Mouse (Mus musculus): ENCODE data around the gene Entpd7. TPM values are rescaled to one million over a fixed set of nuclear protein-coding genes. Genes with fewer than 3 reads are reported as not detected.

The Entpd7 gene
- polyA plus RNA-seq (2021), result 8.4 TPM

DNA sequence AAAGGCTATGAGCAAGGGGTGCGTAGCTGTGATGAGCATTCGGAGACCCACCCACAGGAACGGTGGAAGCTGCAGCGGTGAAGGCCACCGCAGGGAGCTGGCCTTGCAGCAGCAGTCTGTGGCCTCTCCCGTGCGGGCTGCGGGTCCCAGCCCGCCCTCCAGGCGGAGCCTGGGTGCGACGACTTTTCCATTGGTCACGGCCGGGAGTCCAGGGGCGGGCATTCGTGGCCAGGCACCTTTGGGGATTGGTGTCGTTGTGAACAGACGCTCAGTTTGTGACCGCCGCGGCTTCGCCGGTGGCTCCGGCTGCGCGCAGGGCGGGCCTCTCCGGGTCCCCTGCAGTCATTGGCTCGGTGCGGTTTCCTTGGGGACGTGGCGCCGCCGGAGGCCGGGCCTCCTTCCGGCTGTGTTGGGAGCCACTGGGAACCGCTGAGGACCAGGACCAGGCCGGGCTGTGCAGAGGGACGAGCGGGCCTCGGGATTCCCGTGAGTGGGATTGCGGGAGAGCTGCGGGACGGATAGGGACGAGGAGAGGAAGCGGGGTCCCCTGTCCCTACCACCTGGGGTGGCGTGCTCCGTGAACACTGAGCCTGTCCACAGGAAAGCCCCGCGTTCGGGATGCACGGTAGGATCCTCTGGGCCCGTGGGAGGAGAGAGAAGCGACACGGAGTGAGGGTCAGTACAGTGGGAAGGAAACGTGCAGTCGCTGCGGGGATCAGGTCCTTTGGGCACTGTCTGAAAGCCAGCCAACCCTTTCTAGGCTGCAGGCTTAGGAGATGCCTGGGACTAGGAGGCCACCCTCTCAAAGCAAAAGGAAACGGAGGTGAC, at the start of gene Entpd7:
Gene Entpd7 (plus strand): TSS at position 254 of the 828 bp plus-strand sequence.
- POLR2A ChIA-PET, result interaction anchor here (1.8 kb wide), 1 partner anchor 15 kb away, joined by 8 read pairs; the partner anchor contains the start of gene Slc25a28
- H3K27me3 ChIP-seq, result no peaks in the 10 kb centered on the region
- CTCF ChIA-PET, result interaction anchor here (2.6 kb wide), 1 partner anchor 10 kb away, joined by 13 read pairs; no protein-coding TSS in a partner anchor
- DNase-seq (ENCODE audit: low read depth, low spot score), result peak; percentile 74
- peak; percentile 99 for ATAC-seq
- peak; percentile 73 for TF ChIP-seq CTCF (IDR thresholded peaks at IDR 0.05)
- in situ Hi-C loops (cut with MboI; ENCODE audit: low pct_unique_long_range_greater_than_20kb), result no loop called here

DNA sequence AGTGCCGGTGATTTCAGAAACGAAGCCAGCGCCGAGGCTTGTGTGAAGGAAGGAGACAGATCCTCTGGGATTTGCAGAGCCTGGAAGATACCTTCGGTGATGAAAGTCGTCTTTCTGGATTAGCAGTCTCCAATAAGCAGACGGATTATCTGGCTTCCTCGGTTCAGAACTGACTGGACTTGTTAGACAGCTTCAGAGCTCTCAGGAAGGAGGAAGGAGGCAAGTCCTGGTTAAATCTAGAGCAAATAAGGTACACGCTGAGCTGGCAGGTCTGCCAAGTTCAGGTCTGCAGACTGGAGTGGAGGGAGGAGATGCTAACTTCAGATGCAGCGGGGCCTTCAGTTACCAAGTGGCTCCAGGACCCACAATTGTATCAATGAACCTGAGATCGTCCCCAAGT, 47.6 kb upstream of the Entpd7 start:
- TF ChIP-seq CTCF (IDR thresholded peaks at IDR 0.05), result no peak
- ATAC-seq (no peak), DNase-seq (ENCODE audit: low read depth, low spot score) (no peak)
- ChIA-PET POLR2A (no interaction called here), CTCF (interaction anchor here (0.8 kb wide), 1 partner anchor 16 kb away, joined by 4 read pairs; no protein-coding TSS in a partner anchor)
- no peaks in the 10 kb centered on the region for H3K27me3 ChIP-seq
- in situ Hi-C loops (cut with MboI; ENCODE audit: low pct_unique_long_range_greater_than_20kb), result no loop called here

DNA sequence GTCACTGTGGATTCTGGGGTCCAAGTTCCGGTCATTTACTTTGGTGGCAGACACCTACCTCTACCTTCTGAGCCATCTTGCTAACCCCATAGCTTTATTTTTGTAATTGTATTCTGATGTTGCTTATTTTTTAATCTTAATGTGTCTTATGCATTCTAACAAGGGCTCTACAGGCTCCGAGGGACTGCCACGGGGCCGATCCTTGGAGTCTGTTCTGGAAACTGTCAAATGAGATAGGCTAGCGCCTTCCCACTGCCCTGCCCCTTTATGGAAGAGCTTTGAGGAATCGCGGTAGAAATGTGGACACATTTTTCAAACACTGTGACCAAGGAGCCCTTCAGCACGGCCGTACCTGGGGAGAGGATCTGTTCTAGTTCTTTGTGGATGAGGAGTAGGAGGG, 46.6 kb upstream of the Entpd7 start:
- POLR2A ChIA-PET, result no interaction called here
- CTCF ChIA-PET, result no interaction called here
- no peak for TF ChIP-seq CTCF (IDR thresholded peaks at IDR 0.05)
- in situ Hi-C loops (cut with MboI; ENCODE audit: low pct_unique_long_range_greater_than_20kb), result no loop called here
- no peaks in the 10 kb centered on the region for H3K27me3 ChIP-seq
- DNase-seq (ENCODE audit: low read depth, low spot score), result no peak
- ATAC-seq, result no peak

DNA sequence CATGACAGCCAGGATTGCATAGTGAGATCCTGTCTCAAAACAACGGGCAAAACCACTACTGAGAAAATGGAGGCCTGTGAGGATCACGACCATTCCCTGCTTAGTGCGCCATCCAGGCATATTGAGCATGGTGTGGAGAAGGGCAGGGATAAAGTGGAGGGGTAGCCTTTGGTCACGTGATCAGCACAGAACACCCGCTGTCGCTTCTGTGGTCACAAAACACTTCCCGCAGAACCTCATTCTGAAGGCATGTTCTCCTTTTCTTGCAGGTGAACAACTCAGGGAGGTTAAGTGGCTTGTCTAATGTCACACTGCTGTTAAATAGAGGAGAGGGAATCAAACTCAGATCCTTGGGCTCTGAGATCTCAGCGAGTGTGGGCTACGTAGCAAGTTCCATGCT, 44.0 kb upstream of the Entpd7 start:
- no peak for TF ChIP-seq CTCF (IDR thresholded peaks at IDR 0.05)
- no peak for ATAC-seq
- in situ Hi-C loops (cut with MboI; ENCODE audit: low pct_unique_long_range_greater_than_20kb), result no loop called here
- ChIA-PET CTCF (interaction anchor here (1.3 to 3.4 kb wide), 3 partner anchors 11 to 17 kb away, joined by 4 to 9 read pairs (median 6); no protein-coding TSS in a partner anchor), POLR2A (interaction anchor here (0.6 kb wide), 3 partner anchors 10 to 1848 kb away, joined by 3 read pairs; no protein-coding TSS in a partner anchor)
- no peaks in the 10 kb centered on the region for H3K27me3 ChIP-seq
- no peak for DNase-seq (ENCODE audit: low read depth, low spot score)

GRCm38 (mm10) chr19:43646852-43647251, 42.6 kb upstream of the Entpd7 start:
- no peak for ATAC-seq
- in situ Hi-C loops (cut with MboI; ENCODE audit: low pct_unique_long_range_greater_than_20kb), result no loop called here

DNA sequence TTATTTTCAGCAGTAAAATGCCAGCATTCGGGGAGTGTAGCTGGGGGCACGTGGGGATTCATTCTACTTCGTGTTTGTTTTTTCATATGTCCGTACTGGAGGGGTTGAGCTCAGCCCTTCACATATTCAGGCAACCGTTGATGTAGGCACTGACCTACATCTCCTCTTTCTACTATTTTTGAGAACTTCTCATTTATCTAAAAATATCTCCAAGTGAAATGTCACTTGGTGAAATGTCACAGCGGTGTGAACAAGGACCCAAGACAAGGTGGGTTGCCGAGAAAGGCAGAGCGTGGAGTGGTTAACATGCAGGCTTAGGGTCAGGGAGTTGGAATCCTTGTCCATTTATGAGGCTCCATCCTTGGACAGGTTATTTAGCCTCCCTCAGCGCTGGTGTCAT, 42.2 kb upstream of the Entpd7 start:
- POLR2A ChIA-PET, result no interaction called here
- in situ Hi-C loops (cut with MboI; ENCODE audit: low pct_unique_long_range_greater_than_20kb), result no loop called here
- CTCF ChIA-PET, result interaction anchor here (0.9 to 3.4 kb wide), 4 partner anchors 8 to 23 kb away, joined by 3 to 9 read pairs (median 6); no protein-coding TSS in a partner anchor
- no peak for DNase-seq (ENCODE audit: low read depth, low spot score)
- no peaks in the 10 kb centered on the region for H3K27me3 ChIP-seq
- ATAC-seq, result no peak
- TF ChIP-seq CTCF (IDR thresholded peaks at IDR 0.05), result no peak

More at GRCm38 (mm10) chr19:43646852-43647251, 42.6 kb upstream of the Entpd7 start:
- no peak for DNase-seq (ENCODE audit: low read depth, low spot score)
- ChIA-PET POLR2A (no interaction called here), CTCF (interaction anchor here (0.9 to 3.4 kb wide), 5 partner anchors 8 to 23 kb away, joined by 3 to 9 read pairs (median 6); no protein-coding TSS in a partner anchor)
- TF ChIP-seq CTCF (IDR thresholded peaks at IDR 0.05), result no peak
- no peaks in the 10 kb centered on the region for H3K27me3 ChIP-seq

- H3K27me3 ChIP-seq, result no peaks in the 10 kb centered on the region
- ChIA-PET POLR2A (interaction anchor here (1.3 kb wide), 1 partner anchor 17 kb away, joined by 3 read pairs; no protein-coding TSS in a partner anchor), CTCF (no interaction called here)
- DNase-seq (ENCODE audit: low read depth, low spot score) (no peak), ATAC-seq (peak; percentile 61)
- no peak for TF ChIP-seq CTCF (IDR thresholded peaks at IDR 0.05)
- in situ Hi-C loops (cut with MboI; ENCODE audit: low pct_unique_long_range_greater_than_20kb), result no loop called here
Observed at GRCm38 (mm10) chr19:43648343-43648742, 41.1 kb upstream of the Entpd7 start.

- no peak for TF ChIP-seq CTCF (IDR thresholded peaks at IDR 0.05)
- ATAC-seq (no peak), DNase-seq (ENCODE audit: low read depth, low spot score) (no peak)
- in situ Hi-C loops (cut with MboI; ENCODE audit: low pct_unique_long_range_greater_than_20kb), result no loop called here
- POLR2A ChIA-PET, result interaction anchor here (1.1 kb wide), 1 partner anchor 26 kb away, joined by 7 read pairs; no protein-coding TSS in a partner anchor
- CTCF ChIA-PET, result interaction anchor here (1.3 to 2.6 kb wide), 2 partner anchors 13 to 27 kb away, joined by 3 to 7 read pairs; no protein-coding TSS in a partner anchor
- no peaks in the 10 kb centered on the region for H3K27me3 ChIP-seq
Observed at GRCm38 (mm10) chr19:43651241-43651785, 38.2 kb upstream of the Entpd7 start.

GRCm38 (mm10) chr19:43655735-43656492, 33.6 kb upstream of the Entpd7 start:
- CTCF ChIA-PET, result interaction anchor here (0.8 to 2.7 kb wide), 14 partner anchors 9 to 163 kb away, joined by 3 to 15 read pairs (median 4); no protein-coding TSS in a partner anchor
- ATAC-seq, result peak; percentile 41
- H3K27me3 ChIP-seq, result no peaks in the 10 kb centered on the region
- peak; percentile 94 for TF ChIP-seq CTCF (IDR thresholded peaks at IDR 0.05)
- POLR2A ChIA-PET, result interaction anchor here (0.7 kb wide), 1 partner anchor 10 kb away, joined by 3 read pairs; no protein-coding TSS in a partner anchor
- in situ Hi-C loops (cut with MboI; ENCODE audit: low pct_unique_long_range_greater_than_20kb), result no loop called here
- DNase-seq (ENCODE audit: low read depth, low spot score), result no peak

GRCm38 (mm10) chr19:43659632-43660031, 29.8 kb upstream of the Entpd7 start:
- CTCF ChIA-PET, result interaction anchor here (1.4 to 2.3 kb wide), 4 partner anchors 14 to 130 kb away, joined by 4 to 12 read pairs (median 8); no protein-coding TSS in a partner anchor

More at GRCm38 (mm10) chr19:43659632-43660031, 29.8 kb upstream of the Entpd7 start:
- no peak for DNase-seq (ENCODE audit: low read depth, low spot score)
- POLR2A ChIA-PET, result no interaction called here
- no peaks in the 10 kb centered on the region for H3K27me3 ChIP-seq
- peak; percentile 41 for ATAC-seq
- in situ Hi-C loops (cut with MboI; ENCODE audit: low pct_unique_long_range_greater_than_20kb), result loop anchor here (5.0 kb wide), 1 partner anchor 32 kb away; no protein-coding TSS in a partner anchor
- TF ChIP-seq CTCF (IDR thresholded peaks at IDR 0.05), result peak; percentile 23

All from Patski (cell line).